Mouse (Mus musculus): ENCODE data around the gene Spo11.

Spo11 gene

GRCm38 (mm10) chr2:172958579-172958978 lies 18.9 kb upstream of the Spo11 start:
- in situ Hi-C loops (cut with MboI, MseI), result no loop called here

GRCm38 (mm10) chr2:172959006-172959768 lies 18.3 kb upstream of the Spo11 start:
- in situ Hi-C loops (cut with MboI, MseI), result no loop called here

GRCm38 (mm10) chr2:172960350-172960749 lies 17.1 kb upstream of the Spo11 start:
- in situ Hi-C loops (cut with MboI, MseI), result no loop called here

DNA sequence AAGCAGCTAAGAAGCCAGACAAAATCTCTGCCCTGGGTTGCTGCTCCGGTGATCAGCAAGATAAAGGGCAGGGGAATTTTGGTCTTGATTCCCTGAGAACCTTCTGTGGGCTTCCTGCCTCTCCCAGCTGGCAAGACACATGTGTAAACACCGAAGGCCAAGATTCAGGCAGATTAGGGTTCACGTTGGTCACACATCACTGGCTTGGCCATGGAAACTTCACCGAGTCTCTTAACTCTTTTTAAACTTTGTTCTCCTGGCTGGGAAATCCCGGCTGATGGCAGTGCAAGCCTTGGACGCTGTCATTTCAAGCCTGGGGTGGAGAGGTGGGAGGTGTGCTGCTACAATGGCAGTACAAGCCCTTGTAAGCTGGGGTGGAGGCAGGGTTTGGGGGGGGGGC lies 16.3 kb upstream of the Spo11 start:
- in situ Hi-C loops (cut with MboI, MseI), result no loop called here

DNA sequence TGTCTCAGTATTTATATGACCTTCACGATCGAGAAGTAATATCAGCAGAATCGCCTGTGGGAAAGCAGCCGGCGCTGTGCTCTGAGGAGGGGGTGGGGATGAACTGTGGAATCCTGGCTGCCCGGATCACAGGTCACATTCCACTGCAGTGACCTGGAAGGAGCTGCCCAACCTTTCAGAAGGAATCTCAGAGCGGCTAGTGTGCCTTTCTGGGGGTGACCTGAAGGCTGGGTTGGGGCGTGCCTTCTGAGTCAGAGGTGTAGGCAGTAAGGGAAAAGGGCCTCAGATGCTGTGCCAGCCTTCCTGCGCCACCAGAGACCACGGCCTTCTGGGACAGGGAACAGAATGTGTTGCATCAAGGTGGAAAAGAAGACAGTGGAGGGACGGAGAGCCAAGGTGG lies 12.3 kb upstream of the Spo11 start:
- in situ Hi-C loops (cut with MboI, MseI), result no loop called here

- in situ Hi-C loops (cut with MboI, MseI), result no loop called here
These were observed 11.0 kb upstream of the Spo11 start for GRCm38 (mm10) chr2:172966480-172966879.

DNA sequence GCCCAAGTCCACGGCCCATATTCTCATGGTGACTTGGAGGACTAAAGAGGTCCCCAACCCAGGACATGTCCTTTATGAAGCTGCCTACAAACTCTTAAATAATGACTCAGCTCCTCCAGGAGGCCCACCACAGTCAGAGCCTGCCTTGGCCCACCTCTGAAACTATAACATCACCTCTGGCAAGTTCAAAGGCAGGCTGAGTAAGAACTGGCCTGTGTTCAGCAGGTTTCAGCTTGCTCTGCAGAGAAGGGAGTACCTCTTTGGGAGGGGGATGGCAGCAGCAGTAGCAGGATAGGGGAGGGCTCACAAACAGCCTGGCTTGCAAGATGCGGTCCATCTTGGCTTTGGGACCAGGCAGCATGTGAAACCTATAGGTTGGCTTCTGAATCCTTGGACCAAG lies 5.6 kb upstream of the Spo11 start:
- in situ Hi-C loops (cut with MboI, MseI), result no loop called here

- in situ Hi-C loops (cut with MboI, MseI), result no loop called here
These were observed 3.5 kb upstream of the Spo11 start for GRCm38 (mm10) chr2:172973806-172974565.

- in situ Hi-C loops (cut with MboI, MseI), result no loop called here
These were observed 2.8 kb upstream of the Spo11 start for GRCm38 (mm10) chr2:172974701-172975100.

GRCm38 (mm10) chr2:172975159-172975558 lies 2.3 kb upstream of the Spo11 start:
- in situ Hi-C loops (cut with MboI, MseI), result no loop called here

DNA sequence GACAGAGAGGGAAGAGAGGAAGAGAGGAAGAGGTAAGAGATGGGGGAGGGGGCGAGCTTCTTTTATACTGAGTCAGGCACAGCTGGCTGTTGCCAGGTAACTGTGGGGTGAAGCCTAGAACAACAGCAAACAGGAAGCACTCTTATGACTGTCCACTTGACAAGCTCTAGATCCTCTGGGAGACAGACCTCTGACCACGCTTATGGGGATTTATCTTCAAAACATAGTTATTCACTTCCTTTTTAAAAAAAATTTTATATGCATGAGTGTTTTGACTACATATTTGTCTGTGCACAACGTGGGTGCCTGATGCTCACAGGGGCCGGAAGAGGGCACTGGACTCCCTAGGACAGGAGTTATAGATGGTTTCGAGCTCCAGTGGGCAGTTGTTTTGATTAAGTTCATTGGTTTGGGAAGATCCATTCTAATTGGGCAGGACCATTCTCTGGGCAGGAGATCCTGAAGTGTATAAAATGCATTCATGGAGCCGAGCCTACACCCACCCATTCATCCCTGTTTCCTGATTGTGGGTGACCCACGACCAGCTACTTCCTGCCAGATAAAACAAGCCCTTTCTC lies 750 bp upstream of the Spo11 start:
- in situ Hi-C loops (cut with MboI, MseI), result no loop called here

DNA sequence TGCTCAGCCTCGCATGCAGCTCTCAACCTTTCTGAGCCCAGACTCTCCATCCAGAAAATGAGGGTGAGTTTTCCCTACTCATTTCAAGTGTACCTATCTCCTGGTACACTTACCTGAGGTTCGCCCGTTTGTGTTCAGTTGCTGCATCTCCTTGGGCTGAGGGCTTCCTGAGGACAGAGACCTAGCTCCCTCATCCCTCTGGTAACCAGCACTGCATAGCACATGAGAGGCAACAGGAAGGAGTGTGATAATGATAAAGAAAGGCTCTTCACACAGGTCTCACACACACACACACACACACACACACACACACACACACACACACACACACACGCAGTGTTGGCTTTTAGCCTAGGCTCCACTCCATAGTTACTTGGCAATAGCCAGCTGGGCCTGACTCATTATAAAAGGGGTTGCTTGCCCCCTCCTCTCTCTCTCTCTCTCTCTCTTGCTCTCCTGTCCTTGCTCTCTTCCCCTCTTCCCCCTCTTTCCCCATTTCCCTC lies 682 bp downstream of the Spo11 start:
- in situ Hi-C loops (cut with MboI, MseI), result no loop called here

GRCm38 (mm10) chr2:172979666-172980345 lies 2.3 kb downstream of the Spo11 start:
- in situ Hi-C loops (cut with MboI, MseI), result no loop called here

- in situ Hi-C loops (cut with MboI, MseI), result no loop called here
These were observed 5.5 kb downstream of the Spo11 start for GRCm38 (mm10) chr2:172982776-172983561.

- in situ Hi-C loops (cut with MboI, MseI), result loop anchor here (5.0 kb wide), 1 partner anchor 153 kb away; no protein-coding TSS in a partner anchor
These were observed 12.7 kb downstream of the Spo11 start for GRCm38 (mm10) chr2:172990161-172990560.

- in situ Hi-C loops (cut with MboI, MseI), result no loop called here
These were observed 18.7 kb downstream of the Spo11 start for GRCm38 (mm10) chr2:172996207-172996606.

GRCm38 (mm10) chr2:172997748-172998147 lies 20.2 kb downstream of the Spo11 start:
- in situ Hi-C loops (cut with MboI, MseI), result no loop called here

GRCm38 (mm10) chr2:172998478-172998877 lies 21.0 kb downstream of the Spo11 start:
- in situ Hi-C loops (cut with MboI, MseI), result no loop called here

- in situ Hi-C loops (cut with MboI, MseI), result loop anchor here (5.0 kb wide), 1 partner anchor 83 kb away; no protein-coding TSS in a partner anchor
These were observed 22.3 kb downstream of the Spo11 start, which contains the start of gene Rae1 for GRCm38 (mm10) chr2:172999630-173000284. Rae1 (plus strand) TSS chr2:173000117.

- in situ Hi-C loops (cut with MboI, MseI), result loop anchor here (5.0 kb wide), 1 partner anchor 82 kb away; no protein-coding TSS in a partner anchor
These were observed 22.8 kb downstream of the Spo11 start for GRCm38 (mm10) chr2:173000285-173000652.

Measured in T-helper 1 cell (primary cell).